Mouse (Mus musculus) thymus, adult 2 months (tissue): ENCODE data around the gene 2310030G06Rik.

Source experiments
- CTCF ChIP-seq: fragments of 200-500 bp; IDR thresholded peaks from 2 replicates; pipeline ENCODE4 v1.5.1; 2012; ENCODE audit warnings: mild to moderate bottlenecking, control low read depth, low read length, moderate library complexity, borderline replicate concordance; ENCODE audit not compliant: control insufficient read depth, poor library complexity, insufficient read depth; ENCODE audit errors: extremely low read depth
- POLR2A ChIP-seq: fragments of 200-500 bp; IDR thresholded peaks from 2 replicates; pipeline ENCODE4 v1.6.1; 2012; ENCODE audit warnings: mild to moderate bottlenecking, low read length, control low read depth, moderate library complexity; ENCODE audit not compliant: control insufficient read depth, poor library complexity, insufficient read depth; ENCODE audit errors: extremely low read depth

DNA sequence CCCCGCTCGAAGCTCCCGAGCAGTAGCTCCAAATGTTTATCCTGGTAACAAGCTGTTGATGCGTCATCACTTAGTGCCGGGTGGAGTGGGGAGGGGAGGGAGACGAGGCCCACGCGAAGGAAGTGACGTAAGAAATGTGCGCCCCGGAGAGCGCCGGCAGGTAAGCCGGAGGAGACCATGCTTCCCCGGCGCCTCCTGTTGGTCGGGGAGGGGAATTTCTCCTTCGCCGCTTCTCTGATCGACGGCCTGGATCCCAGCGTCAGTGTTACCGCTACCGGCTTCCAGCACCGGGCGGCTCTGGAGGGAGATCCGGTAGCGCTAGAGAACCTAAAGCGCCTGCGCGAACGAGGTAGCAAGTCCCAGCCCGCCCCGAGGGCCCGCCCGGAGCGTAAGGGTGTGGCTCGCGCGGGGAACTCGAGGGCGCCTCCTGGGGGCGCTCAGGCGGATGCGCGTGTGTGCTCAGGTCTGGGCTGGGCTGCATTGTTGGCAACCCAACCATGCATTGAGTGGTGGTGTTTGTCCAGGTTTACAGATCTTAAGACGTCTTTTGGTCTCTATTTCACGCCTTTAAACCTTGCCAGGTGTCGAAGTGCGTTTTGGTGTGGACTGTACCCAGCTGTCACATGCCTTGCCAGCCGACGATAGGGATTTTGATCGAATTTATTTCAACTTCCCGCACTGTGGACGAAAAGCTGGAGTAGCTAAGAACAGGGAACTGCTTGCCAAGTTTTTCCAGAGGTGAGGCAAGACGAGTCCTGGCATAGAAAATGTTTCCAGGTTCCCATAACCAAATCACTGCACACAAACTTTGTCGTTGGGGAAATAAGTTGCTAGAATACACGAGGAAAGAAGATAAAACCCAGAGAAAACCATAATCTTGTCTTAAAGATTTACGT lies 22.0 kb upstream of the 2310030G06Rik start, which contains the start of gene Fdxacb1:
- TF ChIP-seq POLR2A (peak; percentile 51; the same call in 1 of the 2 replicates), CTCF (peak; percentile 98)
